Mouse (Mus musculus) neural tube, embryonic 13.5 days (tissue): ENCODE results near the gene Hcn2. TPM values are rescaled to one million over a fixed set of nuclear protein-coding genes. Genes with fewer than 3 reads are reported as not detected.
A peak's percentile ranks its signal among the peaks of the same experiment; 100 is the strongest.

Experiments used
- ATAC-seq: fragments of 200-750 bp; cut with Nextera tagmentation; 2 replicates; pipeline ENCODE4 v1.8.0; 2017; ENCODE audit warnings: low read depth, mild to moderate bottlenecking, moderate TSS enrichment, moderate library complexity
- H3K27ac ChIP-seq: fragments of 300-500 bp; sonication (generic); replicated peaks from 2 replicates; pipeline ENCODE4 v1.5.1; 2015; ENCODE audit warnings: moderate library complexity, mild to moderate bottlenecking, inconsistent platforms
- H3K27me3 ChIP-seq: fragments of 300-500 bp; sonication (generic); 2 replicates; pipeline ENCODE4 v1.6.1; 2015; ENCODE audit warnings: mild to moderate bottlenecking, inconsistent platforms
- H3K36me3 ChIP-seq: fragments of 300-500 bp; sonication (generic); 2 replicates; pipeline ENCODE4 v1.6.1; 2015; ENCODE audit warnings: mild to moderate bottlenecking, inconsistent platforms
- H3K4me1 ChIP-seq: fragments of 300-500 bp; sonication (generic); replicated peaks from 2 replicates; pipeline ENCODE4 v1.6.1; 2015; ENCODE audit warnings: inconsistent platforms
- H3K4me2 ChIP-seq: fragments of 300-500 bp; sonication (generic); 2 replicates; pipeline ENCODE4 v1.6.1; 2015; ENCODE audit warnings: inconsistent platforms, mild to moderate bottlenecking, moderate library complexity
- H3K4me3 ChIP-seq: fragments of 300-500 bp; sonication (generic); 2 replicates; pipeline ENCODE4 v1.5.1; 2015; ENCODE audit warnings: mild to moderate bottlenecking, inconsistent platforms
- H3K9ac ChIP-seq: fragments of 300-500 bp; sonication (generic); 2 replicates; pipeline ENCODE4 v1.6.1; 2015; ENCODE audit warnings: moderate library complexity, mild to moderate bottlenecking, inconsistent platforms
- H3K9me3 ChIP-seq: fragments of 300-500 bp; sonication (generic); 2 replicates; pipeline ENCODE4 v1.6.1; 2016; ENCODE audit warnings: inconsistent platforms
- WGBS: fragments of 180-500 bp; shearing (Covaris S2); methylation state at CpG from one replicate; pipeline ENCODE4 v1.1.7; 2015; 5-methylcytosine and 5-hydroxymethylcytosine counted together
- polyA plus RNA-seq: library from polyadenylated mRNA; unstranded; fragments of >200 nt; fragmentation: Nextera tagmentation; extraction: Ambion mirVana; gene quantifications from 2 replicates; pipeline ENCODE4 v1.2.1, GENCODE M21; 2015

The Hcn2 gene
- polyA plus RNA-seq, 1 experiment from 2014 or later: 0.78 TPM

GRCm38 (mm10) chr10:79704970-79705360, 11.5 kb upstream of the Hcn2 start:
- peak overlapping the region; percentile 85 for H3K9ac ChIP-seq
- H3K4me2 ChIP-seq: peak overlapping the region; percentile 99
- H3K9me3 ChIP-seq: no peaks in the 10 kb centered on the region
- peak overlapping the region; percentile 59 for H3K4me3 ChIP-seq
- peaks cover 29% of the 10 kb centered on the region for H3K36me3 ChIP-seq
- H3K27ac ChIP-seq: peak overlapping the region; percentile 84
- no peaks in the 10 kb centered on the region for H3K27me3 ChIP-seq
- ATAC-seq: peak; percentile 1
- H3K4me1 ChIP-seq: peaks cover 33% of the 10 kb centered on the region
- 5% methylated on average over 10 of the region's 10 CpGs for WGBS

- peaks cover 33% of the 10 kb centered on the region for H3K4me1 ChIP-seq
- no peak overlapping the region; the same call in 1 of the 2 replicates for H3K27ac ChIP-seq
- peak overlapping the region; percentile 99 for H3K4me2 ChIP-seq
- ATAC-seq: no peak
- no peaks in the 10 kb centered on the region for H3K27me3 ChIP-seq
- H3K9ac ChIP-seq: peak overlapping the region; percentile 85
- WGBS: 90% methylated on average over 5 of the region's 5 CpGs
- no peaks in the 10 kb centered on the region for H3K9me3 ChIP-seq
- peak overlapping the region; percentile 59 for H3K4me3 ChIP-seq
- H3K36me3 ChIP-seq: peaks cover 39% of the 10 kb centered on the region
Measured at GRCm38 (mm10) chr10:79705951-79706350, 10.5 kb upstream of the Hcn2 start.

GRCm38 (mm10) chr10:79706406-79707094, 9.9 kb upstream of the Hcn2 start:
- Histone ChIP-seq H3K9me3 (no peaks in the 10 kb centered on the region), H3K9ac (peak overlapping the region; percentile 85), H3K27me3 (no peaks in the 10 kb centered on the region), H3K36me3 (peaks cover 45% of the 10 kb centered on the region), H3K4me3 (peak overlapping the region; percentile 59), H3K27ac (no peak overlapping the region; the same call in 1 of the 2 replicates), H3K4me2 (peak overlapping the region; percentile 99), H3K4me1 (peaks cover 33% of the 10 kb centered on the region)
- no peak for ATAC-seq
- WGBS: 90% methylated on average over 5 of the region's 5 CpGs

GRCm38 (mm10) chr10:79707162-79707561, 9.3 kb upstream of the Hcn2 start:
- Histone ChIP-seq H3K4me1 (peaks cover 33% of the 10 kb centered on the region), H3K27ac (no peak overlapping the region), H3K4me2 (peak overlapping the region; percentile 99), H3K4me3 (peak overlapping the region; percentile 59; the same call in 1 of the 2 replicates), H3K9ac (peak overlapping the region; percentile 85), H3K36me3 (peaks cover 51% of the 10 kb centered on the region), H3K9me3 (no peaks in the 10 kb centered on the region), H3K27me3 (no peaks in the 10 kb centered on the region)
- ATAC-seq: no peak
- 81% methylated on average over 1 of the region's 1 CpGs for WGBS

- WGBS: 76% methylated on average over 4 of the region's 4 CpGs
- Histone ChIP-seq H3K9ac (no peak overlapping the region), H3K9me3 (no peaks in the 10 kb centered on the region), H3K27ac (no peak overlapping the region), H3K27me3 (no peaks in the 10 kb centered on the region), H3K36me3 (peaks cover 54% of the 10 kb centered on the region), H3K4me1 (peaks cover 33% of the 10 kb centered on the region), H3K4me3 (no peak overlapping the region), H3K4me2 (no peak overlapping the region)
- no peak for ATAC-seq
Measured at GRCm38 (mm10) chr10:79707759-79708158, 8.7 kb upstream of the Hcn2 start.

GRCm38 (mm10) chr10:79708668-79709067, 7.8 kb upstream of the Hcn2 start:
- Histone ChIP-seq H3K4me1 (peaks cover 33% of the 10 kb centered on the region), H3K4me2 (no peak overlapping the region), H3K9me3 (no peaks in the 10 kb centered on the region), H3K36me3 (peaks cover 54% of the 10 kb centered on the region), H3K4me3 (no peak overlapping the region), H3K27me3 (no peaks in the 10 kb centered on the region), H3K27ac (no peak overlapping the region), H3K9ac (no peak overlapping the region)
- WGBS: 93% methylated on average over 21 of the region's 21 CpGs
- no peak for ATAC-seq

GRCm38 (mm10) chr10:79709307-79709706, 7.1 kb upstream of the Hcn2 start:
- 80% methylated on average over 7 of the region's 7 CpGs for WGBS
- Histone ChIP-seq H3K4me1 (peaks cover 33% of the 10 kb centered on the region), H3K27ac (no peak overlapping the region), H3K4me2 (no peak overlapping the region), H3K9me3 (no peaks in the 10 kb centered on the region), H3K9ac (no peak overlapping the region), H3K4me3 (no peak overlapping the region), H3K27me3 (peaks cover 2% of the 10 kb centered on the region; the same call in 1 of the 2 replicates), H3K36me3 (peaks cover 54% of the 10 kb centered on the region)
- no peak for ATAC-seq

GRCm38 (mm10) chr10:79712029-79712428, 4.4 kb upstream of the Hcn2 start:
- Histone ChIP-seq H3K27ac (no peak overlapping the region), H3K4me3 (no peak overlapping the region), H3K27me3 (peaks cover 29% of the 10 kb centered on the region), H3K36me3 (peaks cover 49% of the 10 kb centered on the region), H3K4me2 (no peak overlapping the region), H3K4me1 (peaks cover 25% of the 10 kb centered on the region), H3K9ac (no peak overlapping the region), H3K9me3 (no peaks in the 10 kb centered on the region)
- 95% methylated on average over 1 of the region's 1 CpGs for WGBS
- no peak for ATAC-seq

GRCm38 (mm10) chr10:79712499-79713126, 3.8 kb upstream of the Hcn2 start:
- Histone ChIP-seq H3K4me1 (peaks cover 25% of the 10 kb centered on the region), H3K36me3 (peaks cover 43% of the 10 kb centered on the region), H3K27ac (no peak overlapping the region), H3K4me3 (no peak overlapping the region), H3K4me2 (no peak overlapping the region), H3K9ac (no peak overlapping the region), H3K9me3 (no peaks in the 10 kb centered on the region), H3K27me3 (peaks cover 35% of the 10 kb centered on the region)
- ATAC-seq: no peak
- 8% methylated on average over 4 of the region's 6 CpGs for WGBS

GRCm38 (mm10) chr10:79713163-79713562, 3.3 kb upstream of the Hcn2 start:
- whole genome bisulfite sequencing: 61% methylated on average over 1 of the region's 1 CpGs
- peaks cover 26% of the 10 kb centered on the region for H3K4me1 ChIP-seq

GRCm38 (mm10) chr10:79714996-79715395, 1.4 kb upstream of the Hcn2 start:
- Histone ChIP-seq H3K27ac (no peak overlapping the region), H3K4me3 (no peak overlapping the region), H3K9me3 (no peaks in the 10 kb centered on the region), H3K36me3 (peaks cover 25% of the 10 kb centered on the region), H3K27me3 (peaks cover 58% of the 10 kb centered on the region), H3K4me1 (peaks cover 28% of the 10 kb centered on the region), H3K4me2 (no peak overlapping the region), H3K9ac (no peak overlapping the region)
- ATAC-seq: no peak
- 55% methylated on average over 4 of the region's 4 CpGs for WGBS

More at GRCm38 (mm10) chr10:79713163-79713562, 3.3 kb upstream of the Hcn2 start:
- no peak for ATAC-seq
- H3K27ac ChIP-seq: no peak overlapping the region
- H3K9me3 ChIP-seq: no peaks in the 10 kb centered on the region
- no peak overlapping the region for H3K4me2 ChIP-seq
- H3K36me3 ChIP-seq: peaks cover 41% of the 10 kb centered on the region
- H3K27me3 ChIP-seq: peaks cover 40% of the 10 kb centered on the region
- no peak overlapping the region for H3K9ac ChIP-seq
- H3K4me3 ChIP-seq: no peak overlapping the region

GRCm38 (mm10) chr10:79716988-79717355, 538 bp downstream of the Hcn2 start:
- under 1% methylated on average over 44 of the region's 44 CpGs for WGBS
- Histone ChIP-seq H3K27me3 (peaks cover 65% of the 10 kb centered on the region), H3K27ac (no peak overlapping the region)

More at GRCm38 (mm10) chr10:79716988-79717355, 538 bp downstream of the Hcn2 start:
- Histone ChIP-seq H3K4me2 (peak overlapping the region; percentile 90), H3K9ac (peak overlapping the region; percentile 82), H3K9me3 (no peaks in the 10 kb centered on the region), H3K4me1 (peaks cover 28% of the 10 kb centered on the region), H3K4me3 (peak overlapping the region; percentile 66), H3K36me3 (peaks cover 5% of the 10 kb centered on the region)
- ATAC-seq: peak; percentile 12
